Mouse (Mus musculus) liver, postnatal 0 days (tissue): Measurements from ENCODE around the gene Zyx. TPM values are rescaled to one million over a fixed set of nuclear protein-coding genes. Genes with fewer than 3 reads are reported as not detected.

Source experiments
- ATAC-seq: fragments of 200-750 bp; cut with Nextera tagmentation; 2 replicates; pipeline ENCODE4 v1.8.0; 2017; ENCODE audit warnings: mild to moderate bottlenecking, moderate library complexity
- DNase-seq: peaks from one replicate; pipeline ENCODE4 v3.0.0-alpha.2; 2016
- H3K27ac ChIP-seq: fragments of 300-500 bp; sonication (generic); 2 replicates; pipeline ENCODE4 v1.5.1; 2014; ENCODE audit warnings: antibody characterized with exemption, moderate library complexity, mild to moderate bottlenecking, low read depth
- H3K27me3 ChIP-seq: fragments of 300-500 bp; sonication (generic); 2 replicates; pipeline ENCODE4 v1.6.1; 2014; ENCODE audit warnings: low read length, control low read depth, mixed read lengths; ENCODE audit not compliant: insufficient read depth
- H3K36me3 ChIP-seq: fragments of 300-500 bp; sonication (generic); replicated peaks from 2 replicates; pipeline ENCODE4 v1.6.1; 2014; ENCODE audit warnings: mild to moderate bottlenecking, control low read depth, low read length, moderate library complexity, mixed read lengths; ENCODE audit not compliant: insufficient read depth
- H3K4me1 ChIP-seq: fragments of 300-500 bp; sonication (generic); 2 replicates; pipeline ENCODE4 v1.6.1; 2014; ENCODE audit warnings: antibody characterized with exemption, mild to moderate bottlenecking, control low read depth; ENCODE audit not compliant: insufficient read depth
- H3K4me2 ChIP-seq: fragments of 300-500 bp; sonication (generic); 2 replicates; pipeline ENCODE4 v1.6.1; 2014; ENCODE audit warnings: low read depth, mild to moderate bottlenecking, low read length, moderate library complexity, mixed read lengths
- H3K4me3 ChIP-seq: fragments of 300-500 bp; sonication (generic); 2 replicates; pipeline ENCODE4 v1.5.1; 2014; ENCODE audit warnings: low read depth, low read length
- H3K9ac ChIP-seq: fragments of 300-500 bp; sonication (generic); replicated peaks from 2 replicates; pipeline ENCODE4 v1.6.1; 2014; ENCODE audit warnings: mild to moderate bottlenecking, moderate library complexity
- H3K9me3 ChIP-seq: fragments of 300-500 bp; sonication (generic); 2 replicates; pipeline ENCODE4 v1.6.1; 2016; ENCODE audit warnings: mild to moderate bottlenecking, control low read depth, low read length, mixed read lengths
- CTCF ChIP-seq: sonication (generic); IDR thresholded peaks from 2 replicates; pipeline ENCODE4 v1.5.1; 2016; ENCODE audit warnings: antibody characterized with exemption, low read depth
- EP300 ChIP-seq: IDR thresholded peaks from 2 replicates; pipeline ENCODE4 v1.6.1; 2016; ENCODE audit warnings: antibody characterized with exemption, low read depth, mild to moderate bottlenecking
- WGBS: fragments of 180-500 bp; shearing (Covaris S2); extraction: QIAGEN DNeasy Blood & Tissue Kit; methylation state at CpG from one replicate; pipeline ENCODE4 v1.1.7; 2014; ENCODE audit not compliant: insufficient replicate concordance; 5-methylcytosine and 5-hydroxymethylcytosine counted together
- polyA plus RNA-seq: library from polyadenylated mRNA; unstranded; fragments of >200 nt; fragmentation: Nextera tagmentation; extraction: Ambion mirVana; gene quantifications from 2 replicates; pipeline ENCODE4 v1.2.1, GENCODE M21; 2015

The Zyx gene
- polyA plus RNA-seq, 1 experiment from 2014 or later, result 55.3 TPM

GRCm38 (mm10) chr6:42353180-42353579, 3.8 kb downstream of the Zyx start:
- H3K4me1 ChIP-seq, result peaks cover 36% of the 10 kb centered on the region
- H3K27me3 ChIP-seq, result no peaks in the 10 kb centered on the region
- H3K27ac ChIP-seq, result peak overlapping the region; percentile 66
- TF ChIP-seq CTCF (no peak), EP300 (peak; percentile 28; the same call in 1 of the 2 replicates)
- DNase-seq (peak; percentile 56), ATAC-seq (no peak)
- peak overlapping the region; percentile 34 for H3K9ac ChIP-seq
- no peaks in the 10 kb centered on the region for H3K9me3 ChIP-seq
- H3K36me3 ChIP-seq, result peaks cover 42% of the 10 kb centered on the region
- H3K4me3 ChIP-seq, result peak overlapping the region; percentile 87
- WGBS, result 32% methylated on average over 8 of the region's 8 CpGs
- H3K4me2 ChIP-seq, result peak overlapping the region; percentile 89

GRCm38 (mm10) chr6:42354076-42355019, 4.9 kb downstream of the Zyx start:
- ATAC-seq, result no peak
- 22% methylated on average over 11 of the region's 11 CpGs for WGBS
- TF ChIP-seq EP300, result no peak
- no peak for TF ChIP-seq CTCF
- peak; percentile 42 for DNase-seq
- H3K9me3 ChIP-seq, result no peaks in the 10 kb centered on the region
- no peaks in the 10 kb centered on the region for H3K27me3 ChIP-seq
- peaks cover 30% of the 10 kb centered on the region for H3K4me1 ChIP-seq
- peak overlapping the region; percentile 89 for H3K4me2 ChIP-seq
- H3K9ac ChIP-seq, result no peak overlapping the region; the same call in none of the 2 replicates
- H3K36me3 ChIP-seq, result peaks cover 47% of the 10 kb centered on the region
- peak overlapping the region; percentile 66 for H3K27ac ChIP-seq
- H3K4me3 ChIP-seq, result peak overlapping the region; percentile 87

DNA sequence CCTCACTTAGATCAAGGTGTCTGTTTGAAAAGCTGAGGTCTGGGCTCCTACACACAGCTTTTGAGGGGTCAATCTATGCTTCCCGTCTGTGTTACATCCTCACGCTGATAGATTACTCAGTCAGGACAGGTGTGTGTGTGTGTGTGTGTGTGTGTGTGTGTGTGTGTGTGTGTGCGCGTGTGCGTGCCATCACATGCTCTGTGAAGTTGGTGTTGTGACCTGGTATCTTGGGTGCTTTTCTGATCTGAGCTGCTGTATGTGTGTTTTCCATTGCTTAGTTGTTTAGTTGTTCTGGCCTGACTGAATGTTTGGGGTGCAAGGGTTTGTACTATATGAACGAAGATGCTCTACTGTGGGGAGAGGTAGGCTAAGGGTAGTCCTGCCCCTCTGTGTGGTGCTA, 5.9 kb downstream of the Zyx start:
- Histone ChIP-seq H3K4me1 (peaks cover 30% of the 10 kb centered on the region), H3K9me3 (no peaks in the 10 kb centered on the region), H3K9ac (no peak overlapping the region), H3K4me2 (no peak overlapping the region), H3K4me3 (no peak overlapping the region), H3K27ac (no peak overlapping the region), H3K36me3 (peaks cover 56% of the 10 kb centered on the region), H3K27me3 (no peaks in the 10 kb centered on the region)
- 88% methylated on average over 6 of the region's 6 CpGs for WGBS
- no peak for ATAC-seq
- no peak for DNase-seq
- TF ChIP-seq EP300, result no peak
- no peak for TF ChIP-seq CTCF

DNA sequence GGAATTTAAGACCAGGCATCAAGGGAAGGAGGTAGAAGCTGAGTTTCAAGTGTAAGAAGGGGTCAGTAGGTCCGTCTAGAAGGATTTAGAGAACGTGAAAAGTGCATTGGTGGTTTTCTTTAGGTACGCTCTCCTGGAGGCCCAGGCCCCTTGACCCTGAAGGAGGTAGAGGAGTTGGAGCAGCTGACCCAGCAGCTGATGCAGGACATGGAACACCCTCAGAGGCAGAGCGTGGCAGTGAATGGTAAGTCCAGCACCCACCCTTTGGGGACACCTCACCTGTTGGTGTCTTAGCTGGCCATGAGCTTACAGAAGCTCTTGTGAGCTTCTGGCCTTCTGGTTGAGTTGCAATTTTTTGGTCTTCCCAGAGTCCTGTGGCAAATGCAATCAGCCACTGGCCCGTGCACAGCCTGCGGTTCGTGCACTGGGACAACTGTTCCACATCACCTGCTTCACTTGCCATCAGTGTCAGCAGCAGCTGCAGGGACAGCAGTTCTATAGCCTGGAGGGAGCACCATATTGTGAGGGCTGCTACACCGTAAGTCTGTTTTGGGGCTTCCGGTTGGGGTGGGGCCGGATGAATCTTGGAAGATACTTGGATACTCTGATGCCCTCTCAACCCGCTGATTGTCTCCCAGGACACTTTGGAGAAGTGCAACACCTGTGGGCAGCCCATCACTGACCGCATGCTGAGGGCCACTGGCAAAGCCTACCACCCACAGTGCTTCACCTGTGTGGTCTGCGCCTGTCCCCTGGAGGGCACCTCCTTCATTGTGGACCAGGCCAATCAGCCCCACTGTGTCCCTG, 6.6 kb downstream of the Zyx start:
- no peak overlapping the region for H3K4me3 ChIP-seq
- H3K27me3 ChIP-seq, result no peaks in the 10 kb centered on the region
- WGBS, result 85% methylated on average over 13 of the region's 13 CpGs
- TF ChIP-seq EP300, result no peak
- no peak for TF ChIP-seq CTCF
- H3K9ac ChIP-seq, result no peak overlapping the region
- peaks cover 28% of the 10 kb centered on the region for H3K4me1 ChIP-seq
- DNase-seq (no peak), ATAC-seq (no peak)
- H3K27ac ChIP-seq, result no peak overlapping the region
- peaks cover 61% of the 10 kb centered on the region for H3K36me3 ChIP-seq
- H3K4me2 ChIP-seq, result no peak overlapping the region
- no peaks in the 10 kb centered on the region for H3K9me3 ChIP-seq

DNA sequence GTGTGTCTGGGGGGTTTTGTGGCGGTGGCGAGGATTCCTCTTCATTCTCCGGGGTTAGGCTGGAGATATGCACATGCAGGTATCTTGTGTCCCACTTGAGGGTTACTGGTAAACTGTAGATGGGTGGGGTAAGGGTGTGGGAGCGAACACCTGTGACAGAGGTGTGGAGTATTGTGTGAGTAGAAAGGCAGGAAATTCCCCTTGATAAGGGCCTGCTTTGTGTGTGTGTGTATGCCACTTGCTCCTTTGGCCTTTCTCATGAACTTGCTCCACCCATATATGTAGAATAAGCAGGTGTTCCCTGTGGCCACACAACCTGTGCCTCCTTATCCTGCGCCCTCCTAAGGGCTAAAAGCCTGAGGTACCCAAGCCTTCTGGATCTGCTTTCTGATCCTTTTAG, 7.5 kb downstream of the Zyx start:
- no peak overlapping the region for H3K27ac ChIP-seq
- H3K36me3 ChIP-seq, result peaks cover 69% of the 10 kb centered on the region
- DNase-seq, result no peak
- peaks cover 19% of the 10 kb centered on the region for H3K4me1 ChIP-seq
- no peak for TF ChIP-seq EP300
- TF ChIP-seq CTCF, result no peak
- no peaks in the 10 kb centered on the region for H3K27me3 ChIP-seq
- no peak overlapping the region for H3K4me3 ChIP-seq
- H3K4me2 ChIP-seq, result no peak overlapping the region
- H3K9me3 ChIP-seq, result no peaks in the 10 kb centered on the region
- no peak for ATAC-seq
- WGBS, result 81% methylated on average over 5 of the region's 5 CpGs
- no peak overlapping the region for H3K9ac ChIP-seq

GRCm38 (mm10) chr6:42357901-42358300, 8.5 kb downstream of the Zyx start:
- no peak for ATAC-seq
- 85% methylated on average over 6 of the region's 6 CpGs for WGBS
- Histone ChIP-seq H3K9me3 (no peaks in the 10 kb centered on the region), H3K27me3 (no peaks in the 10 kb centered on the region), H3K4me1 (peaks cover 14% of the 10 kb centered on the region), H3K27ac (no peak overlapping the region), H3K36me3 (peaks cover 67% of the 10 kb centered on the region), H3K4me2 (no peak overlapping the region), H3K9ac (no peak overlapping the region), H3K4me3 (no peak overlapping the region)
- DNase-seq, result no peak
- TF ChIP-seq EP300, result no peak
- TF ChIP-seq CTCF, result no peak
